Mouse (Mus musculus) limb, embryonic 12.5 days (tissue): ENCODE results near the gene Steap4. TPM values are rescaled to one million over a fixed set of nuclear protein-coding genes. Genes with fewer than 3 reads are reported as not detected.
"Not testable (repeated sequence)": the region's sequence is repeated elsewhere in the genome, so short reads cannot be mapped to it uniquely, and the experiment has no call there.

Source experiments
- ATAC-seq: fragments of 200-750 bp; cut with Nextera tagmentation; 2 replicates; pipeline ENCODE4 v1.8.0; 2017; ENCODE audit warnings: low read depth, moderate TSS enrichment; ENCODE audit not compliant: insufficient number of reproducible peaks, insufficient read depth, low FRiP score, low TSS enrichment
- H3K27ac ChIP-seq: fragments of 300-500 bp; sonication (generic); 2 replicates; pipeline ENCODE4 v1.5.1; 2016; ENCODE audit warnings: mild to moderate bottlenecking, moderate library complexity
- H3K27me3 ChIP-seq: fragments of 300-500 bp; sonication (generic); 2 replicates; pipeline ENCODE4 v1.6.1; 2016; ENCODE audit warnings: mild to moderate bottlenecking, moderate library complexity
- H3K36me3 ChIP-seq: fragments of 300-500 bp; sonication (generic); 2 replicates; pipeline ENCODE4 v1.6.1; 2016; ENCODE audit warnings: mild to moderate bottlenecking, moderate library complexity
- H3K4me1 ChIP-seq: fragments of 300-500 bp; sonication (generic); replicated peaks from 2 replicates; pipeline ENCODE4 v1.6.1; 2016
- H3K4me2 ChIP-seq: fragments of 300-500 bp; sonication (generic); 2 replicates; pipeline ENCODE4 v1.6.1; 2016; ENCODE audit warnings: mild to moderate bottlenecking, moderate library complexity
- H3K4me3 ChIP-seq: fragments of 300-500 bp; sonication (generic); replicated peaks from 2 replicates; pipeline ENCODE4 v1.5.1; 2016; ENCODE audit warnings: mild to moderate bottlenecking
- H3K9ac ChIP-seq: fragments of 300-500 bp; sonication (generic); replicated peaks from 2 replicates; pipeline ENCODE4 v1.6.1; 2016; ENCODE audit warnings: mild to moderate bottlenecking, moderate library complexity
- H3K9me3 ChIP-seq: fragments of 300-500 bp; sonication (generic); 2 replicates; pipeline ENCODE4 v1.6.1; 2016; ENCODE audit warnings: mild to moderate bottlenecking, moderate library complexity
- WGBS: fragments of 180-500 bp; shearing (Covaris S2); methylation state at CpG from one replicate; pipeline ENCODE4 v1.1.7; 2016; 5-methylcytosine and 5-hydroxymethylcytosine counted together
- polyA plus RNA-seq: library from polyadenylated mRNA; unstranded; fragments of >200 nt; fragmentation: Nextera tagmentation; extraction: Ambion mirVana; gene quantifications from 2 replicates; pipeline ENCODE4 v1.2.1, GENCODE M21; 2016

Steap4 gene
- polyA plus RNA-seq = 0.36 and 0.48 TPM in 2 replicates

DNA sequence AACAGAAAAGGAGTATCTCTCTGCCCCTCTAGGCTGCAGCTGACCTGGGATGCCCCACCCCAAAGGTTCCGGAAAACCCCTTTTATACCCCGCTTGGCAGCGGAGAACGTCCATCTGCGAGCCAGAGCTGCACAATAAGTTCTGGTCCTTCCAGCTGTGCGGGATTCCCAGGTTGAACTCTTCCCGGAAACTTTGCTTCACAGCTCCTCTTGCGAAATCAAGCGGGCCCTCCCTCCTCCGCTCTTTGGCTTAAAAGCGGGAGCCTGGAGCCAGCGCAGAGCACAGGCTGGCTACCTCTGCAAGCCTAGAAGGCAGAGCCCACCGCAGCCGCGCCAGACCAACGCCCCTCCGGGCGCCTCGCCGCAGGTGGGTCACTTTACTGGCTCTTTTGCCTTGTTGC, at the start of gene Steap4:
TSS of gene Steap4 (plus strand) at position 282 of the 400 bp plus-strand sequence.
- H3K27ac ChIP-seq = no peak within 1 kb of the TSS
- peak within 1 kb of the TSS; percentile 70 for H3K4me2 ChIP-seq
- peak within 1 kb of the TSS; percentile 45; the same call in 1 of the 2 replicates for H3K9ac ChIP-seq
- ATAC-seq = no peak; the same call in 1 of the 2 replicates
- peaks cover 3% of the 10 kb centered on the region; the same call in 1 of the 2 replicates for H3K4me1 ChIP-seq
- H3K4me3 ChIP-seq = peak within 1 kb of the TSS; percentile 32
- no peaks in the 10 kb centered on the region for H3K36me3 ChIP-seq
- WGBS = 1% methylated on average over 20 of the region's 20 CpGs
- no peaks in the 10 kb centered on the region for H3K9me3 ChIP-seq
- 0 out of 2 replicates have a peak, but pooled peaks cover 4% of the 10 kb centered on the region for H3K27me3 ChIP-seq

DNA sequence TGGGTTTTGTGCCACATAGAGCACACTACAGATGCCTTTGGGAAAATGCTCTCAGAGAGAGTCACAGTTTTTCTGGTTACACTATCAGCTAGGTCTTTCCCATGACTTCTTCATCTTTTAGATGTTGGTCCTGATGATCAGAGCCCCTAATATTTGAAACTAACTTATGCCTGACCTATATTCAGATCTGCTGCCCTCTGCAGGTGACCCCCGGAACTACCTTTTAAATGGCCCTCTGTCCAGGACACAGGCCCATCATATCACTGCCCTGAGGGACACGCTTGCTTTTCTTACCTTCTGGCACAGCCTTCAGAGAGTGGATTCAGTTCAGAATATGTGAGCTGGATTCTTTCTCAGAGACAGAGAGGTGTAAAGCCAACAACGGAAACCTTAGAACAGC, 48.3 kb upstream of the Steap4 start:
- no peak for ATAC-seq
- Histone ChIP-seq H3K9ac (no peak overlapping the region), H3K9me3 (no peaks in the 10 kb centered on the region), H3K4me1 (no peaks in the 10 kb centered on the region), H3K27me3 (no peaks in the 10 kb centered on the region), H3K27ac (no peak overlapping the region), H3K36me3 (no peaks in the 10 kb centered on the region), H3K4me3 (no peak overlapping the region), H3K4me2 (no peak overlapping the region)
- WGBS = 62% methylated on average over 3 of the region's 3 CpGs

DNA sequence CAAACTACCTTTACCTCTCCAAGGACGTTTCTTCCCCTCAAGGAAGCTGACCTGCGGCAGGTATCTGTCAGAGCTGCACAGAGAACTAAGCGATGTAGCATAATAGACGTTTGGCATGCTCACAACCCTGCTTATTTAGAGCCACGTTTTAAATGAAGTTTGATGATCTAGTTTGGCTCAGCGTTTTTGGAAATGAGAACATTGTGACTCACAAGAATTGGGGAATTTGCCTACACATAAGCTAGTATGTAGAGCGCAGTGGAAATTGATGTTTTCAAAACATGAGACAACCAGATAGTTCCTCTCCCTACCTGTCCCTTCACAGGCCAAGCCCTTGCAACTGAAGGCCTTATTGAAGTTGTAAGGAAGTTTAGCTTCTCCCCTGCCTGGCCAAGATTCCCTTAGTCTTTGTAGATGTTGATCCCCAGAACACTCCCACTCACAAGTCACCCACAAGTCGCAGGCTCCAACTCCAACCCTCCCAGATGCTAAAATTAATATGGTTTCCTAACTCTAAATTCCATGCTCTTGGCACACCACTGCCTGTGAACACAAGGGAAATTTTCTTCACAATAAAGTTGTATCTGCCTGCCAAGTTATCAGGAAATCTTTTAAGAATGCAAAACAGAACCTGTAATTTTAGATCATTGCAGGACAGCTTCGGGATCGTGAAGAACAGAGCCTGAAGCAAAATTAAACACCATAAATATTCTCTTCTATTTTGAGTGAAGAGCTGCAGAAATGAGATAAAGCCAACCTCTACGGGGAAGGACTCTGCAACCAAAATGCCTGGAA, 42.6 kb upstream of the Steap4 start:
- no peaks in the 10 kb centered on the region for H3K27me3 ChIP-seq
- ATAC-seq = no peak
- H3K4me2 ChIP-seq = no peak overlapping the region
- 82% methylated on average over 11 of the region's 11 CpGs for WGBS
- no peaks in the 10 kb centered on the region for H3K36me3 ChIP-seq
- no peaks in the 10 kb centered on the region for H3K9me3 ChIP-seq
- H3K4me1 ChIP-seq = no peaks in the 10 kb centered on the region
- no peak overlapping the region for H3K27ac ChIP-seq
- H3K4me3 ChIP-seq = no peak overlapping the region
- H3K9ac ChIP-seq = no peak overlapping the region

DNA sequence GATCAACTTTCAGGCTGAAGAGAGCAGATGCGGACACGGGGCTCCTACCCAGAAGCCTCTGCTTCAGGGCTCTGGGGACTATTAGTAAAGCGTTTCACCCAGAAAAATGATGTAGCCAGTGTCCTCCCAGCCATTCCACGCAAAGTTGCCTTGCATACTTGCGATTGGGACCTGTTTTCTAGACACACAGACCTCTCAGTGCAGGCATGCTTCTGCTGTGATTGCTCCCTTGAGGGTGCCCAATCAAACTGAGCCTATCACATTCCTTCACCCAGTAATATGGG, 42.0 kb upstream of the Steap4 start:
- Histone ChIP-seq H3K36me3 (no peaks in the 10 kb centered on the region), H3K27ac (no peak overlapping the region), H3K9me3 (no peaks in the 10 kb centered on the region), H3K27me3 (no peaks in the 10 kb centered on the region), H3K4me1 (no peaks in the 10 kb centered on the region), H3K4me2 (no peak overlapping the region), H3K9ac (no peak overlapping the region), H3K4me3 (no peak overlapping the region)
- 92% methylated on average over 5 of the region's 5 CpGs for WGBS
- ATAC-seq = no peak

DNA sequence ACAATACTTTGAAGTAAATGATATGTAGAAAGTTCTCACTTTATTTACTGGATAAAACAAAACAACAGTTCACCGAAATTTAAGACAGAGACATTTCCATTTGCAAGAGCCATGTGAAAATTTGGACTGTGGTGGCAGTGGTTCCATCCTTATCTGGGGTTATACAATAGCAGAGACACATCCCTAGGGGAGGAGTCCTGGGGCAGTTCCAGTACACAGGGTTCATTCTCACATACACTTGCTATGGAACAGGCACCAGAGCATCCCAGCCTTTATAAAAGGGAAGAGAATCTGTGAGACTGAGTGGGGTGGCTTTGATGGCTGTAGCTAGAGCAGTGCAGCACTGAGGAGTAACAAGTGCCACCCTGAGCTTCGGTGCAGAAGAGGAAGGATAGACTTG, 40.6 kb upstream of the Steap4 start:
- Histone ChIP-seq H3K9ac (no peak overlapping the region), H3K27me3 (no peaks in the 10 kb centered on the region), H3K4me2 (no peak overlapping the region), H3K27ac (no peak overlapping the region), H3K9me3 (no peaks in the 10 kb centered on the region), H3K4me1 (no peaks in the 10 kb centered on the region), H3K4me3 (no peak overlapping the region), H3K36me3 (no peaks in the 10 kb centered on the region)
- ATAC-seq = no peak
- 89% methylated on average over 2 of the region's 2 CpGs for WGBS

DNA sequence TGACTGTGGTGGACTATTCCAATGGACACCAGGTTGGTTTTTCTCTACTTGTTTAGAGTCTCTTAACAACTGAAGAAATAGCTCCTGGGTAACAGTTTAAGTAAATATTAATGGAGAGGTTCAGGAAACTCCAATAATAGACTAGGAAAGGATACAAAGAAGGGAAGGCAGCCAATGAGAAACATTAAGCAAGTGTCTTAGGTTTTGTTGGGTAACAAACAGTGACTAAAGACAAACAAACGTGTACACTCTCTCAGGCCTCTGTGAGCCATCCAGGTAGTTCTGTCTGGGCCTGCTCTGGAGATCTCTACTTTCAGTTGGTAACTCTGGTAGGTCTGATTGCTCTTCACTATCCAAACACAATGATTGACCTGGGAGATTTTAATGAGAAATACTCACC, 37.5 kb upstream of the Steap4 start:
- no peak for ATAC-seq
- WGBS = 88% methylated on average over 1 of the region's 1 CpGs
- Histone ChIP-seq H3K4me1 (no peaks in the 10 kb centered on the region), H3K9me3 (no peaks in the 10 kb centered on the region), H3K27me3 (no peaks in the 10 kb centered on the region), H3K4me3 (no peak overlapping the region), H3K4me2 (no peak overlapping the region), H3K27ac (no peak overlapping the region), H3K36me3 (no peaks in the 10 kb centered on the region), H3K9ac (no peak overlapping the region)

DNA sequence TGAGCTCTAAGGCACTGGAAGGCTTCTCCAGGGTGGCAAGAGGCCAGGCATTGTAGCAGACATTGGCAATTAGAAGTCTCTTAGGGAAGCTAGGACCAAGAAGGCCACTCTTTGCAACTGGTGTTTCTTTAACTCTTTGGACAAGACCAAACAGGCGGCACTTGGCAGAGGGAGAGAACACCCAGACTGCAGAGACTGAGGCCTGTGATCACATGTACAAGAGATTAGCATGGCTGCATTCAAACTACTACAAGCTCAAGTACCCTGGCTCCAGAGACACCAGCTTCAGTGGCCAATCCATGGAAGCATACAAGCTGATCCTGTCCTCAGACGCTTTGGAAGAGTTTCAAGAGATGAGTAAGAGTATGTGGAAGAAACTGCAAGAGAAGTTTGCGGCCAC, 36.6 kb upstream of the Steap4 start:
- ATAC-seq = no peak
- no peaks in the 10 kb centered on the region for H3K9me3 ChIP-seq
- WGBS = 89% methylated on average over 3 of the region's 3 CpGs
- no peak overlapping the region for H3K9ac ChIP-seq
- H3K36me3 ChIP-seq = no peaks in the 10 kb centered on the region
- no peak overlapping the region for H3K27ac ChIP-seq
- H3K4me3 ChIP-seq = no peak overlapping the region
- H3K4me2 ChIP-seq = no peak overlapping the region
- no peaks in the 10 kb centered on the region for H3K4me1 ChIP-seq
- no peaks in the 10 kb centered on the region for H3K27me3 ChIP-seq

DNA sequence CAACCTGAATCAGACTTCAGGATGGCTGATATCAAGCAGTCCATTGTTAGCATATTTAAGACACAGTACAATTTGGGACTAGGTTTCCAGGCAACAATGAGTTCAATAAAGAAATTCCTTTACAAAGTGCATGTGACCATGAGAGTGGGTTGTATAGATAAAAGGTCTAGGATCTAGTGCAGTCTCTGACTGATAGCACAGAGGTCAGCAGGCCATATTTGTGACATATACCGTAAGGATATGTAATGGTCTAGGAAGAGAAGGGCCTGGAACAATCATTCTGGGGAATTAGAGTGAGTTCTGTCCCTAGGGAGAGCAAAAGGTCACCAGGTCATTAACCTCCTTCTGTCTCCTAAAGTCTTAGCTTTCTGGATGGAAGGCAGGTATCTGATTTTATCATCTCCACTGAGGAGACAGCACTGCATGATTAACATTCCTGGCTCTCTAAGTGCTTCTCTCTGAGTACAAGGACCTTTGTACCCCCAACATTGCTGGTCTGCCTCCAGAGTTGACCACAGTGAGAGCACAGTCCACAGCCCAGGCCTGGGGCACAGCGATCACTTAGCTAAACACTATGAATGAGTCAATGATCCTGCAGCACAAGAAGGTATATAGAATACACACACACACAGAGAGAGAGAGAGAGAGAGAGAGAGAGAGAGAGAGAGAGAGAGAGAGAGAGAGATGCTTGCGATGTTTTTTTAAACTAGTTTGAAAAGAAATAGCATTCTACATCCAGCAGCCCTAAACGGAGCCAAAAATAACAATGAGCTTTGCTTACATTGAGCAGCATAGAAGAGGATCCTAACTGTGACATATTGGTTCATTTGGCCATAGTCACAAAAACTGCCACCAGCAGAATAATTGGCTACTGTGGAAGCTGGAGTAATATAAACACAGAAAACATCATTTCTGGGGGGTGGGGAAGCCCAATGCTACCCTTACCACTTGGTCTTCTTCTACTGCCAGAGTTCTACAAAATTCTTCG, 27.7 kb upstream of the Steap4 start:
- no peak for ATAC-seq

DNA sequence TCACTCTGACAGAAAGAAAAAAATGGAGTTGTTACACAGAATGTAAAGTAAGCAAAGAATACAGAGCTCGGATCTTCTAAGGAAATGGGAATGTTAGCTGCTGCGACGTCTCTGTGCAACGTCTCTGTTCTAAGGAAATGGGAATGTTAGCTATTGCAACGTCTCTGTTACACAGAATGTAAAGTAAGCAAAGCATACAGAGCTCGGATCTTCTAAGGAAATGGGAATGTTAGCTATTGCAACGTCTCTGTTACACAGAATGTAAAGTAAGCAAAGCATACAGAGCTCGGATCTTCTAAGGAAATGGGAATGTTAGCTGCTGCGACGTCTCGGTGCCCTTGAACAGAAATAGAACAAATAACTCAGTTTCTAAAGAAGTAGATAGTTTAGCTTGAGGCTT, 26.8 kb upstream of the Steap4 start:
- ATAC-seq, H3K27me3 ChIP-seq, H3K36me3 ChIP-seq, H3K4me2 ChIP-seq, H3K4me1 ChIP-seq, H3K9me3 ChIP-seq, H3K27ac ChIP-seq, H3K9ac ChIP-seq, H3K4me3 ChIP-seq: not testable (repeated sequence)
- 85% methylated on average over 11 of the region's 11 CpGs for WGBS

More for the DNA sequence above, 27.7 kb upstream of the Steap4 start:
- H3K4me1 ChIP-seq = no peaks in the 10 kb centered on the region
- H3K36me3 ChIP-seq = no peaks in the 10 kb centered on the region
- no peaks in the 10 kb centered on the region for H3K9me3 ChIP-seq
- H3K27ac ChIP-seq = no peak overlapping the region
- no peak overlapping the region for H3K4me3 ChIP-seq
- H3K9ac ChIP-seq = no peak overlapping the region
- H3K4me2 ChIP-seq = no peak overlapping the region
- H3K27me3 ChIP-seq = no peaks in the 10 kb centered on the region
- 81% methylated on average over 5 of the region's 5 CpGs for WGBS

DNA sequence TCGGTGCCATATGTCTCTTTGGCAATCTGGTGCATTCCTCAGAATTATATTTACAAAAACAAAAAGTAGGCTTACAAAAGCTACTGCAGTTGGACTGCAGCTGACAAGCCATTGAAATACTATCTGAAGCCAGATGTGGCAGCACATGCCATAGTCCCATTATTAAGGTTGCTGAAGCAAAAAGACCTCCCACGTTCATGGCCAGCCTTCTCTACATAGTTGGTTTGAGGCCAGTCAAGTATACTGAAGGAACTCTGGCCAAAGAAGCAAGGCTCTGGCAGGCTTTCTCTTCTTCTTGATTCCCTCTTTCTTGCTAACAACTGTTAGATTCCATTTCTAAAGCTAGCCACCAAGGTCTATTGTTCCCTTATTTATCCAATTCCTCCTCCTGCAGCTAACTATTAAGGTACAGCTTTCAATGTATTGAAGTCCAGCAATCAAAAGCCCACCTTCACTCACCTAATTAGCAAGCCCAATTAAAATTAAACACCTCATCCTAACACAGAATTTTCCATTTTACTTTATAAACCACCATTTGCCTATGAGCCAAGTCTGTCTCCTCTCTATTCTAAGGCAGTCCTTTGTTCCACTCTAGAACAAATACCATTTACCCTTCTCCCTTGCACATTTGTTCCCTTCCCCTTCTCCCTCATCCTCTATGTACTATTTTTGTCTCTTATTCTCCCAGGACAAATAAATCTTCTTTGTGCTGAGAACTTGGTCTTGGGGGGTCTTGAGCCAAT, 26.2 kb upstream of the Steap4 start:
- ATAC-seq = no peak

DNA sequence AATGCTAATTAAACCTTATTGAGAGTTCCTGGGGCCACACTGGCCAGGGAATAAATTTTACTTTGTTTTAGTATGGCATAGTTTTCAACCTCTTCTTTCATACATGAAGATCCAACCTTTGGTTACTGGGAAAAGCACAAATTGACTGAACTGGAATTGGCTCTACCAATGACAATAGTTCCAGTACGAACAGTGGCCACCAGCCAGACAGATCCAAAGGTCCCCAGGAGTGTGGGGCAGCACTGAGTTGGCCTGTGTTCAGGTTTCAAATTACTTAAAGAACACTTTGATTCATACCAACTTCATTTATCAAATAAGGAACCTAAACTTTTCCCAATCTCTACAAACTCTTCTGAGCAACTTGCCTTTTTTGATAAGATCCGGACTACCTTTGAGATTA, 5.4 kb upstream of the Steap4 start:
- ATAC-seq = no peak
- no peaks in the 10 kb centered on the region for H3K9me3 ChIP-seq
- 89% methylated on average over 2 of the region's 2 CpGs for WGBS
- no peaks in the 10 kb centered on the region for H3K4me1 ChIP-seq
- no peak overlapping the region for H3K27ac ChIP-seq
- H3K9ac ChIP-seq = no peak overlapping the region
- H3K4me3 ChIP-seq = no peak overlapping the region
- H3K4me2 ChIP-seq = no peak overlapping the region
- H3K27me3 ChIP-seq = 0 out of 2 replicates have a peak, but pooled peaks cover 4% of the 10 kb centered on the region
- no peaks in the 10 kb centered on the region for H3K36me3 ChIP-seq

More for the DNA sequence above, 26.2 kb upstream of the Steap4 start:
- no peaks in the 10 kb centered on the region for H3K4me1 ChIP-seq
- H3K9me3 ChIP-seq = no peaks in the 10 kb centered on the region
- H3K36me3 ChIP-seq = no peaks in the 10 kb centered on the region
- 77% methylated on average over 2 of the region's 2 CpGs for WGBS
- no peak overlapping the region for H3K4me2 ChIP-seq
- H3K9ac ChIP-seq = no peak overlapping the region
- H3K4me3 ChIP-seq = no peak overlapping the region
- no peaks in the 10 kb centered on the region for H3K27me3 ChIP-seq
- no peak overlapping the region for H3K27ac ChIP-seq
